Mouse (Mus musculus): Measurements from ENCODE around the gene Dgki. TPM values are rescaled to one million over a fixed set of nuclear protein-coding genes. Genes with fewer than 3 reads are reported as not detected.

Dgki gene
- polyA plus RNA-seq, 1 experiment from 2014 or later: 7.1 TPM

DNA sequence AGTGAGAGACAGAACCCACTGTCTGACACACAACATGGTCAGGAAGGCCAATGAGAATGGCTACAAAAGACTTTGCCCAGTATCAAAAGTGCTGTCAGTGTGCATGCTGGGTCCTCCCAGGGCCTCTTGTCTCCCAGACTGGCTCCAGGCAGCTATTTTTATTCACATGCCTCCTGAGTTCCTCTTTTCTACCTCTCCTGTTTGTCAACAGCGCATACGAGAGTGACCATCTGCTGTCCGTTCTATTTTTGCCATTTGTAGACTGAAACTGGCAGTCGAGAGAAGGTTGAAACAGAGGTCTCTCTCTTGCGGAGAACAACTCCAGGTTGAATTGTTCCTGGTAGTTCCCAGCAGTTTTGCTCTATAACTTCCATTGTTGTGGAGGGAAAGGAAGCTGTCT lies 103.1 kb downstream of the Dgki start:
- Histone ChIP-seq H3K36me3 (no peaks in the 10 kb centered on the region), H3K4me1 (peaks cover 4% of the 10 kb centered on the region; the same call in 1 of the 2 replicates), H3K9me3 (replicated peaks) (no peaks in the 10 kb centered on the region), H3K27me3 (replicated peaks) (no peaks in the 10 kb centered on the region), H3K27ac (replicated peaks) (no peak overlapping the region), H3K4me3 (replicated peaks) (no peak overlapping the region), H3K9ac (replicated peaks) (no peak overlapping the region), H3K4me2 (no peak overlapping the region)
- WGBS: 83% methylated on average over 5 of the region's 5 CpGs
- ATAC-seq (ENCODE audit: low FRiP score): no peak

GRCm38 (mm10) chr6:37195766-37196165 lies 104.2 kb downstream of the Dgki start:
- 67% methylated on average over 4 of the region's 4 CpGs for WGBS
- no peaks in the 10 kb centered on the region for H3K27me3 ChIP-seq (replicated peaks)
- H3K9me3 ChIP-seq (replicated peaks): no peaks in the 10 kb centered on the region
- H3K4me2 ChIP-seq: no peak overlapping the region
- peaks cover 4% of the 10 kb centered on the region; the same call in 1 of the 2 replicates for H3K4me1 ChIP-seq
- H3K36me3 ChIP-seq: no peaks in the 10 kb centered on the region
- H3K4me3 ChIP-seq (replicated peaks): no peak overlapping the region
- H3K9ac ChIP-seq (replicated peaks): no peak overlapping the region
- no peak overlapping the region for H3K27ac ChIP-seq (replicated peaks)
- ATAC-seq (ENCODE audit: low FRiP score): no peak

DNA sequence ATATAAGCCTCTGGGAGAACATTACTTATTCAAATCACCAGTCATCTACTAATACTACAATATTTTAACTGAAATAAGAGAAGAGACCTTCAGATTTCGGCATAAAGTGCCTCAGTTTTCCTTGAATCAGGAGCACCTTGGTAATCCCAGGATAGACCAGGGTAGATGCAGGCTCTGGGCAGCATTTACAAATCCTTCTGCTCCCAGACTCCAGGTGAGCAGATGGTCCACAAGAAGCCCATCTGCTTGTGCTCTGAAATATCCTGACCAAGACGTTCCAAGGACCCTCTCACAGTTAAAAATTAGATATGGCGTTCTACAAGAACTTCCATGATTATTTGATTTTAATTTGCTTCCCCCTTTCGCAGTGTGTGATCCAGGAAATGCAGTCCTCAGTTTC lies 118.0 kb downstream of the Dgki start:
- no peaks in the 10 kb centered on the region for H3K9me3 ChIP-seq (replicated peaks)
- H3K4me3 ChIP-seq (replicated peaks): no peak overlapping the region
- no peak overlapping the region for H3K9ac ChIP-seq (replicated peaks)
- H3K27me3 ChIP-seq (replicated peaks): no peaks in the 10 kb centered on the region
- H3K4me2 ChIP-seq: no peak overlapping the region
- no peak overlapping the region for H3K27ac ChIP-seq (replicated peaks)
- ATAC-seq (ENCODE audit: low FRiP score): no peak
- WGBS: 85% methylated on average over 4 of the region's 4 CpGs
- H3K4me1 ChIP-seq: no peaks in the 10 kb centered on the region
- H3K36me3 ChIP-seq: no peaks in the 10 kb centered on the region

DNA sequence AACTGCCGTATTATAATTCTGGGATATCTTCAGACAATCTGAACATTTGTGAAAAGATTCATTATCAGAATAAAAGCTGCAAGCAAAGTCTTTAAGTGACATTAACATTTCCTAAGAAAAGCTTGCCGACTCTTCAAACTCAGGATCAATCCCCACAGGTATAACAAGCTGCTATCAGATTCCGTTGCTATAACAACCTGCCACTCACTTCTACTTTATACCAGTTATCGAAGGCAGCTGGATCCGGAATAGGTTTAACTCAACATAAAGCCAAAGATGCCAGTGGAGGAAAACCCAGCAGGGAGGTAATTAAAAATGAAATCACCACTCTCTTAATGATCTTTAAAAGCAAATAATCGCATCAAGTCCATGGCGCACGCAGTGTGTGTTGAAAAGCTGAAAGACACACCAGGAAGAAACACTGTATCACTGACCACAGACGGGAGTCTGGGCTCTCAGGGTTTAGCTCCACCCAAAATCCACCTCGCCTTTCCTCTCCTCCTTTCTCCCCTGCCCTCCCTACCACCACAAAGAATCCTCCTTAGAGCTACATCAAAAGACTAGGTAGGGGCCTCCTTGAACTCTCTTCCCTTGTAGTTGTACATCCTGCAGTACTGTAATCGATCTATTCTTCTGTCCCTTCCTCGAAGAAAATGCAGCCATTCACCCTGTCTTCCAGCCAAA lies 128.7 kb downstream of the Dgki start:
- no peaks in the 10 kb centered on the region for H3K36me3 ChIP-seq
- H3K9me3 ChIP-seq (replicated peaks): no peaks in the 10 kb centered on the region
- H3K9ac ChIP-seq (replicated peaks): no peak overlapping the region
- H3K27ac ChIP-seq (replicated peaks): peak overlapping the region; percentile 64
- 49% methylated on average over 12 of the region's 12 CpGs for WGBS
- no peaks in the 10 kb centered on the region for H3K27me3 ChIP-seq (replicated peaks)
- H3K4me1 ChIP-seq: peaks cover 19% of the 10 kb centered on the region; the same call in 1 of the 2 replicates
- H3K4me3 ChIP-seq (replicated peaks): no peak overlapping the region
- ATAC-seq (ENCODE audit: low FRiP score): peak; percentile 79
- H3K4me2 ChIP-seq: 0 out of 2 replicates have a peak overlapping the region, but pooled peaks have one; percentile 6

DNA sequence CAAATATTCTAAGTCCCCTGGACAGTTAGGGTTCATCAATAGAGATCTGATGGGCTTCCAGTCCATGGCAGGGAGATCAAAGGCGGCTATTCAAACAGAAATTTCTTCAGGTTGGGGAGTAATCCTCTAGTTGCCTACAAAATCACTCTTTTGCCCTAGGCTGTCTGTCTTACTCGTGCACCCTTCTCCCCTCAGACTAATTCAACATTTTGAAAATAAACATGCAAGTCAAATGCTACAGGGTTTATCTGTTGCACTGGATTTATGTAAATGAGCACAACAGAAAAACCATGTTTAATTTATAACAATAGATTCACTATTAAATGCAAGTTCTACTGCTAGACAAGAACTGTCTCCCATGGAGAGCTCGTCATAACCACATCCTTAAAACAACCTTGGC lies 141.1 kb downstream of the Dgki start:
- no peaks in the 10 kb centered on the region for H3K4me1 ChIP-seq
- ATAC-seq (ENCODE audit: low FRiP score): no peak
- no peak overlapping the region for H3K9ac ChIP-seq (replicated peaks)
- H3K4me3 ChIP-seq (replicated peaks): no peak overlapping the region
- H3K36me3 ChIP-seq: no peaks in the 10 kb centered on the region
- no peaks in the 10 kb centered on the region for H3K27me3 ChIP-seq (replicated peaks)
- no peaks in the 10 kb centered on the region for H3K9me3 ChIP-seq (replicated peaks)
- WGBS: 57% methylated on average over 3 of the region's 3 CpGs
- H3K4me2 ChIP-seq: no peak overlapping the region
- H3K27ac ChIP-seq (replicated peaks): no peak overlapping the region

DNA sequence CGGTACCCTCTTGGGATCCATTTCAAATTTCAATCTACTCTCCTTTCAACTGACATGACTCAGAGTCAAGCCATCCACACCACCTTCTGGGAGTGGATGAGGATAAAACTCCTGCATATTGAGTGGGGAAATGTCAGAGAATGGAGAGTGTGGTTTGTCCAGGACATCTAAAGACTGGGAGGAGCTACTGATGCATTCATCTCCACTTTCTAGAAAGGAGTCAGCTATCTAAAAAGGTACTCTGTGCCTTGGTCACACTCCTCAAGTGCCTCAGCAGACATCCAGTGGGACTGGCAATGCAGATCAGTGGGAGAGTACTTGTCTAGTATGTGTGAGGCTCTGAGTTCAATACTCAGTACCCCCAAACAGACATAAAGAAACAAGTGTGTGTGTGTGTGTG lies 145.9 kb downstream of the Dgki start:
- Histone ChIP-seq H3K9me3 (replicated peaks) (no peaks in the 10 kb centered on the region), H3K27me3 (replicated peaks) (no peaks in the 10 kb centered on the region), H3K36me3 (no peaks in the 10 kb centered on the region), H3K4me3 (replicated peaks) (no peak overlapping the region), H3K4me2 (no peak overlapping the region), H3K27ac (replicated peaks) (no peak overlapping the region), H3K9ac (replicated peaks) (no peak overlapping the region), H3K4me1 (no peaks in the 10 kb centered on the region)
- ATAC-seq (ENCODE audit: low FRiP score): no peak
- 90% methylated on average over 1 of the region's 1 CpGs for WGBS

- Histone ChIP-seq H3K27me3 (replicated peaks) (no peaks in the 10 kb centered on the region), H3K4me2 (no peak overlapping the region), H3K9ac (replicated peaks) (no peak overlapping the region), H3K4me3 (replicated peaks) (no peak overlapping the region), H3K9me3 (replicated peaks) (no peaks in the 10 kb centered on the region), H3K4me1 (no peaks in the 10 kb centered on the region), H3K36me3 (no peaks in the 10 kb centered on the region), H3K27ac (replicated peaks) (no peak overlapping the region)
- 90% methylated on average over 2 of the region's 2 CpGs for WGBS
- no peak for ATAC-seq (ENCODE audit: low FRiP score)
Observed at GRCm38 (mm10) chr6:37150483-37150882, 149.5 kb downstream of the Dgki start.

DNA sequence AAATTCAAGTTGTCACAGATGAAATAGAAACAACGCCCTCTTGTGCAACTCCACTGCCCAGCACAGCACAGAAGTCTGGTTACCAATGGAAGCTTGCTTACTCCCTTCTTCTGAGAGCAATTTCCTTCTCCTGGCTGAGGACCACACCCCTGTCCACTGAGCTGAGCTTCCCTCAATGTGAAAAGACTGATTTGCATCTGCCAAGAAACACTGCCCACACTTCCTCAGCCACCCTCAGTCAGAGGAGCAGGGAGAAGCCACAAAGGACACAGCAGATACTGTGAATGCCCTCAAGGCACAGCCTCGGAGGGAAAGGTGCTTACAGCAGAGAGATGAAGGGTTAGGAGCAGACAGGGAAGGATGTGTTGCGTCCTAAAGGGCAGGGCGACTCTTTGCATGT lies 149.9 kb downstream of the Dgki start:
- H3K9ac ChIP-seq (replicated peaks): no peak overlapping the region
- H3K27me3 ChIP-seq (replicated peaks): no peaks in the 10 kb centered on the region
- no peaks in the 10 kb centered on the region for H3K4me1 ChIP-seq
- 84% methylated on average over 4 of the region's 4 CpGs for WGBS
- no peaks in the 10 kb centered on the region for H3K36me3 ChIP-seq
- H3K4me2 ChIP-seq: no peak overlapping the region
- no peaks in the 10 kb centered on the region for H3K9me3 ChIP-seq (replicated peaks)
- H3K27ac ChIP-seq (replicated peaks): no peak overlapping the region
- no peak for ATAC-seq (ENCODE audit: low FRiP score)
- no peak overlapping the region for H3K4me3 ChIP-seq (replicated peaks)

DNA sequence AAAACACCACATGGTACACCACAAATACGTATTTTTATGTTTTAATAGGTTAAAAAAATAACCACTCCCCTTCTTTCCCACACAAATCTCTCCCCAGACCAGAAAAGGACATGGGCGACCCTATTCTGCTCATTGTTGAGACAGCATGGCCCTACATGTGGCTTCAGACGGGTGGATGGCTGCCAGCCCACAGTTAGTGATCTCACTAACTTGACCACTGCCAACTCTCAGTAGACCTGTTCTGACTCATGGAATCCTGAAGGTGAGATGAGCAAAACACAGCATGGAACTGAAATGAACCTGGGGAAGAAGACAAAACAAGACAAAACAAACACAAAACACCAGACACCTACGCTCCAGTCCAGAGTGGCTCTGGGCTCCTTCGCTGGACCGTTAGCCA lies 150.8 kb downstream of the Dgki start:
- no peak overlapping the region for H3K27ac ChIP-seq (replicated peaks)
- no peak overlapping the region for H3K4me3 ChIP-seq (replicated peaks)
- ATAC-seq (ENCODE audit: low FRiP score): no peak
- H3K27me3 ChIP-seq (replicated peaks): no peaks in the 10 kb centered on the region
- WGBS: 89% methylated on average over 6 of the region's 6 CpGs
- no peaks in the 10 kb centered on the region for H3K36me3 ChIP-seq
- H3K4me1 ChIP-seq: 0 out of 2 replicates have a peak, but pooled peaks cover 2% of the 10 kb centered on the region
- no peak overlapping the region for H3K4me2 ChIP-seq
- no peak overlapping the region for H3K9ac ChIP-seq (replicated peaks)
- H3K9me3 ChIP-seq (replicated peaks): no peaks in the 10 kb centered on the region

DNA sequence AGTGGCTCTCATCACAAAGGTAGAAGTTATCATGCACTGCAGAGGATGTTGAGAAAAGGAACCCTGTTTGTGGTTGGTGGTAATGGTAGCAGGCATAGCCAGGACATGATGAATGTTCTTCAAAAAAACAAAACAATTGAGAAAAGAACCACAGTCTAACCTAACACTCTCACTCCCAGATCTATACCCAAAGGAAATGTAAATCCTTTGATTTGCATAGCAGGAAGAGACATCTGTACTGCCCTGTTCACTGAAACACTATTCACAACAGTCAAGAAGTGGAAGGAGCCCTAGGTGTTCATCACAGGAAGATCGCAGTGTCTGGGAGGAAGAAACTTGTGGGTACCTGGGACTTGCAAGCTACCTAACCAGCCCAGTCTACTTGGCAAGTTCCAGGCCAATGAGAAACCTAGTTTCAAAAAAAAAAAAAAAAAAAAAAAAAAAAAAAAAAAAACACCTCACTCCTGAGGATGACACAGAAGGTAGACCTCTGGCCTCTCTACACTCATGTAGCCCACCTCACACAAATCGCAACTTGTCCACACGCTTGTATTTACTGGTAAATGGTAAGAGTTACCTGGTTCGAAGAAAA lies 152.5 kb downstream of the Dgki start:
- 96% methylated on average over 4 of the region's 4 CpGs for WGBS
- Histone ChIP-seq H3K9me3 (replicated peaks) (no peaks in the 10 kb centered on the region), H3K36me3 (no peaks in the 10 kb centered on the region), H3K27ac (replicated peaks) (no peak overlapping the region), H3K4me2 (no peak overlapping the region), H3K4me1 (peaks cover 9% of the 10 kb centered on the region; the same call in 1 of the 2 replicates), H3K27me3 (replicated peaks) (no peaks in the 10 kb centered on the region), H3K9ac (replicated peaks) (no peak overlapping the region), H3K4me3 (replicated peaks) (no peak overlapping the region)
- no peak for ATAC-seq (ENCODE audit: low FRiP score)

DNA sequence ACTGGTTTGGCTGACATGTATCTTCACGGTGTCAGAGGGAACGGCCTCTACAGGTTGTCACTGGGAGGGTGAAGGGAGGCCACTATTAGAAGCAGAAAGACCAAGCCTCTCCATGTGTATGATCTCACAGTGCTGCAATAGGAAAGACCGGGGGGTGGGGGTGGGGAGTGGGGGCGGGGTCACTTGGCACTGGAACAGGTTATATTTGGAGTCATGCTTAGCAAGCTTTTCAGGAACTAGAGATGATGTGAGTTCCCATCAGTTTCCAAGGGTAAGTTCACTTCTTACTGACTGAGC lies 156.2 kb downstream of the Dgki start:
- H3K9me3 ChIP-seq (replicated peaks): no peaks in the 10 kb centered on the region
- 69% methylated on average over 4 of the region's 4 CpGs for WGBS
- no peak overlapping the region for H3K4me3 ChIP-seq (replicated peaks)
- no peaks in the 10 kb centered on the region for H3K27me3 ChIP-seq (replicated peaks)
- no peak overlapping the region for H3K27ac ChIP-seq (replicated peaks)
- no peak overlapping the region for H3K9ac ChIP-seq (replicated peaks)
- no peak overlapping the region for H3K4me2 ChIP-seq
- H3K4me1 ChIP-seq: peaks cover 9% of the 10 kb centered on the region; the same call in 1 of the 2 replicates
- H3K36me3 ChIP-seq: no peaks in the 10 kb centered on the region
- ATAC-seq (ENCODE audit: low FRiP score): no peak

DNA sequence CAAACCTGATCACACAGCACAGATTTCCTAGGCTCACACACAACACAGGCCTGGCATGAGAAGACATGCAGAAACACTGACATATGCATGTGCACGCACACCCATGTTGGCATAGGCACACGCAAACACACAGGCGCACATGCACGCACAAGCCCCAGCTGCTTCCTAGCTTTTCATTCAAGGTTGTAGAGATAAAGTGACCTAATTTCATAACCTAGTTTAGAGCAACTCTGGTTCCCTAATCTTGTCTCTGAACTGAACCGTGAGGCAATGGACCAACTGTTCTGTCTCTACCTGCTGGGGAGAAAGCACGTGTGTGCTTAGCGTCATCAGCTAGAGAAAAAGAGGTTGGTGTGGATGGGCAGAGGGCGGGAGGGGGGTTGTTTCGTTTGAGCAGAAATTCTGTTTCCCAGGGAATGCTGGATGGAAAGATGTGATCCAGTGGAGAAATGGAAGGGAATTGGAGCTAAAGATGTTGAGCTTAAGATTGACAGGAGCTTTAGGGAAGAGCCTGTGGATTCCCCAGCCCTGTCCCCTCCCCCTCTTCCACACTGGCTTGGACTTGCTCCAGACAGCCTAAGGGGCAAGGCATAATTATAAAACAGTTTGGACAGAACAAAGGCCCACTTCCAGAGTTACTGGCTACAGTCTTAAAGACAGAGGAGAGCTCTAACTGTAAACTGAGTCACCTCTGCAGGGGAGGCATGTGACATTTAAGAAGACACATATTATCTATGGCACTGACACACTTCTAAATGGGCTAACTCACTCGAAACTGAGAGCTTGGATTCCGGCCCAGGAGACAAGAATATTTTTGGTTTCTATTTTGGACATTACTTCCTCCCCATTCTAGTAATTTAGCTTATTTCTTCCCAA lies 156.8 kb downstream of the Dgki start:
- no peaks in the 10 kb centered on the region for H3K9me3 ChIP-seq (replicated peaks)
- WGBS: 79% methylated on average over 11 of the region's 11 CpGs
- H3K27ac ChIP-seq (replicated peaks): no peak overlapping the region
- ATAC-seq (ENCODE audit: low FRiP score): no peak
- H3K4me2 ChIP-seq: no peak overlapping the region
- no peak overlapping the region for H3K4me3 ChIP-seq (replicated peaks)
- no peak overlapping the region for H3K9ac ChIP-seq (replicated peaks)
- H3K4me1 ChIP-seq: peaks cover 9% of the 10 kb centered on the region; the same call in 1 of the 2 replicates
- no peaks in the 10 kb centered on the region for H3K27me3 ChIP-seq (replicated peaks)
- H3K36me3 ChIP-seq: no peaks in the 10 kb centered on the region

Data from neural tube, embryonic 15.5 days (tissue).